Mouse (Mus musculus): ENCODE data around the gene Rsrc1.

The Rsrc1 gene

DNA sequence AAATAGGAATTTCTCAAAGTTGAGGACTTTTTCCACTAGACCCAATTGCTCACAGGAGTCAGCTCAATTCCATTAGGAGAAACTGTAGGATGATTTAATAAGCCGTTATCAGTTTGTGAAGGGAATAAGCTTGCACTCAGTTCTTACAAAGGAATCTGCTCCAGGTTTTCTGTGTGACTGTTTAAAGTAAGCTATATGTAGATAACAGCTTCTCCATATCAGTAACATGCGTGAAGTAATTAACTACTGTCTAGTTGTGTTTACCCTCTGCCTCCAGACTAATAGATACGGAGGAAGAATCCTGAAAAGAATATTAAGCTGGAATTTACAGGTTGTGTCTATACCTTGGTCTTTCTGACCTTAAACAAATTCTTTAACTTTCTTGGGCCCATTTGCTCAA lies 299.1 kb downstream of the Rsrc1 start:
- ATAC-seq (ENCODE audit: low TSS enrichment) = no peak

GRCm38 (mm10) chr3:67284039-67284438 lies 302.8 kb downstream of the Rsrc1 start:
- no peak for ATAC-seq (ENCODE audit: low TSS enrichment)

GRCm38 (mm10) chr3:67284848-67285247 lies 303.7 kb downstream of the Rsrc1 start:
- no peak for ATAC-seq (ENCODE audit: low TSS enrichment)

DNA sequence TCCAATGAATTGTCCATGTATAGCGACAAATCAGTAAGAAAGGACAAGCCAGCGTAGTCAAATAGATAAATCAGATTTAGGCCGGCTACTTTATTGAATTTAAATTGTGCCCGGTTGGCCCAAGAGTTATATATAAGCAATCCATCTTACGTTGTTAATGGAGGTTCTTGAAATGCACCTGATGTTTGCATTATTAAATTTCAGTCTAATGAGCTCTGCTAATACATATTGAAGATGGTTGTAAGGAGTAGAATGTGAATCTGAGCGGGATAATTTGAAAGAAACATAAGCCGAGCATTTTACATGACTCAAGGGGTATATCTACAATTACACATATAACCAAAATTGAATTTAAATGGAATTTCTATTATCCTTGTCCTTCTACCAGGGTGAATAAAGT lies 307.5 kb downstream of the Rsrc1 start:
- no peak for ATAC-seq (ENCODE audit: low TSS enrichment)

- no peak for ATAC-seq (ENCODE audit: low TSS enrichment)
These were observed 308.3 kb downstream of the Rsrc1 start for GRCm38 (mm10) chr3:67289482-67289881.

- ATAC-seq (ENCODE audit: low TSS enrichment) = no peak
These were observed 327.5 kb downstream of the Rsrc1 start for GRCm38 (mm10) chr3:67308725-67309124.

- no peak for ATAC-seq (ENCODE audit: low TSS enrichment)
These were observed 328.6 kb downstream of the Rsrc1 start for GRCm38 (mm10) chr3:67309644-67310311.

- no peak for ATAC-seq (ENCODE audit: low TSS enrichment)
These were observed 330.2 kb downstream of the Rsrc1 start for GRCm38 (mm10) chr3:67311436-67311835.

DNA sequence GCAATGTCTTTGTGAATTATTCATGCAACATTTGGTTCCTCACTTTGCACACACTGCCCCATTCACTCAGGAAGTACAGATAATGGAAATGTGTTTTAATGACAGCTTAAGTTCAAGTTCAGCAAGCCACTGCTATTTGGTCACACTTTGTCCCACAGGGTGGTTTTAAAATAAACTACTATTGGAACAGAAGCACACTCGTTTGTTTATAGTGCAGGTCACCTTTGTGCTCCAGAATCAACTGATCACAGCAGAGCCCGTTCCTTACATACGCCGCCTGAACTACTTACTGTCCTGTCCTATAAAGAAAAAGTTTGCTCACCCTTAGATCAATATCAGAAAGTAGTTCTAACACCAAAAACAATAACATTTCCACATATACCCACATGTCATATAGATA lies 341.2 kb downstream of the Rsrc1 start:
- ATAC-seq (ENCODE audit: low TSS enrichment) = no peak

DNA sequence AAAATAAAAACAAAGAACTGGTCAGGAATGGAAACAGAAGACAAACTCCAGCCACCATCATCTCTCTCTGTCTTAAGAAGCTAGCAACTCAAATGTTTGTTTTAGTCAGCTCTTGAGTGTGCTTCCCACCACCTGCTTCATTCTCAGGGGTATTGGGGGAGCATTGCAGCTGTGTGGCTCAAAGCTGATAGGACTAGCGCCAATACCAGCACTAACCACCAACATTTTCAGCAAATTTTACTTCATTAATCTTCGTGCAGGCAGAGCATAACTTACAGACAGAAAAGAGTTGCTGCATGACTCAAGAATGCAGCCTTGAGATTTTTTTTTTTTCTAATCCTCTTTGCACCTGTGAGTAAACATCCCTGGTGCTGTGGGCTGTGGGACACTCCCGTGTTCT lies 358.4 kb downstream of the Rsrc1 start:
- ATAC-seq (ENCODE audit: low TSS enrichment) = no peak

GRCm38 (mm10) chr3:67340921-67341320 lies 359.7 kb downstream of the Rsrc1 start:
- no peak for ATAC-seq (ENCODE audit: low TSS enrichment)

- no peak for ATAC-seq (ENCODE audit: low TSS enrichment)
These were observed 361.9 kb downstream of the Rsrc1 start for GRCm38 (mm10) chr3:67343004-67343662.

DNA sequence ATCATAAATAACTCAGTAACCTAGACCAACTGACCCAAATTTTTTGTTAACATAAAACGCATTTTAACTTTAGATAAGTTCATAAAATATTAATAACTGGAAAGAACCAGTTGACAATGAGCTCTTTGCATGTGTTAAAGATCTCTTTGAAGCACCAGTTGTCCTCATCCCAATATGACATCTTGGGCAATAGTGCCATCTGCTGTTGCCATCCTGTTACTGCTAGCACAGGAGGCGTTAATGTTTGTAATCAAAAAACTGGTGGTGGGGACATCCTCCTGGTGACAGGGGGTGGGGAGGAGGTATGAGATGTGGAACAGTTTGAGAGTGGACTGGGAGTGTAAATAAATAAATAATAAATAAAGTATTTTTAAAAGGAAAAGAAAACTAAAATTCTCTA lies 363.4 kb downstream of the Rsrc1 start:
- no peak for ATAC-seq (ENCODE audit: low TSS enrichment)

DNA sequence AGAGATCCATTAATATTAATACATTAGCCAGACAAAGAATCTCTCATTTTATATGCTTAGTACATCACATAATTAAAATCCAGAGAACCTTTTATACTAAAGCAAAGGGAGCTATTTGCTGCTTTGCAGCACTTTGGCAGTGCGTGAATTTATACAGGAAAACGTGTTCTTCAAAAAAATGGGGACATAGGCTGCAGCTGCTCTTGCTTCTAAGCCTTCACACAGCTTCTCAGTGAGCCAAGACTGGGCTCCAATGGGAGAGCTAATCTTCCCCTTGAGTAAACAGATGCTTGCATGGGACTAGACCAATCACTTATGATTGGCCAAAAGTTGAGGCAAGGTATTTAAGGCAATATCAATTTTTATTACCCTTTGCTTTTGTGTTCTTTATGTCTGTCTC lies 365.5 kb downstream of the Rsrc1 start:
- ATAC-seq (ENCODE audit: low TSS enrichment) = no peak

DNA sequence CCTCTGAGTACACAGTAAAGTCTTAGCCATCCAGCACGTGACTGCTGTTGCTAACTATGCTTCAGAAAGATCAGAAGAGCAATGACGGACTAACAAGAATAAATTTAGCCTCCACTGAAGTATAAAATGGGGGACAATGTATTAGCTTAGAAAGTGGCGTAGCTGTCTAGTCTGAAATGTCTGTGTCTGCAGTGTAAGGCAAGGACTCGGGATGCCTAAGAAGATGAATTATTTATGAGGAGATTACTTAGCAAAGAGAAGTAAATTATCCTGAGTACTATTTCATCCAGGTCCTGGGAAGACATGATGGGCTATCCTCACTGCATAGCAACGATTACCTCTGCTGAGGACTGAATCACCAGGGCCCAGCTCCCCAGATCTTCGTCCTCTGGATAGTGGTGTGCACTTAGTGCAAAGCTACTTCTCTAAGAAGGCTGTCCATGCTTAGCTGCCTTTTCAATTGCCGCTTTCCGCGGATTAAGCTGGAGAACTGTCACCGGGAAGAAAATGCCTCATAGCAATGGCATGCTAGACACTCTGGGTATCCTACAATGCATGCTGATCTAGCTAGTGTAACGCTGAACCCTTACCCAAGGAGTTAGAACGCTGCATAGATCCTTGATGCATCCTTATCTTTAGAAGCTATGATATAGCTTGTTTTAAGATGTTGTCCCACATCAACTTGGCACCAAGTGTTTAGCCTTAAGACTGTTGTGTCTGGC lies 370.4 kb downstream of the Rsrc1 start:
- no peak for ATAC-seq (ENCODE audit: low TSS enrichment)

- ATAC-seq (ENCODE audit: low TSS enrichment) = 0 out of 2 replicates have a peak, but pooled peaks have one; percentile 70
These were observed 371.1 kb downstream of the Rsrc1 start for GRCm38 (mm10) chr3:67352128-67352762.

DNA sequence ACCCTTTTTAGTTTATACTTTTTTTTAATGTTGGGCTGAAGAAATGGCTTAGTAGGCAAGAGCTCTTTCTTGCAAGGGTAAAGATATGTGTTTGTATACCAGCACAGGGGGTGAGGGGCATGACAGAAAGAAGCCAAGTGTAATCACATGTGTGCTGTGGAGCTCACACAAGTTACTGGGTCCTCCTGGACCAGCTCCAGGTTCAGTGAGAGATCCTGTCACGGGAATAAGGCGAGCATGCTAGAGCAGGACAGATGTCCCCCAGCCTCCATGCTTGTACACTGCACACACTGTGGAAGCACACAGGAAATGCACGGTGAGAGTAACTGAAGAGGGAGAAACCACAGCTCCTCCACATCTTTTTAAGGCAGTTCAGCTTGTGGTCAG lies 371.6 kb downstream of the Rsrc1 start:
- no peak for ATAC-seq (ENCODE audit: low TSS enrichment)

DNA sequence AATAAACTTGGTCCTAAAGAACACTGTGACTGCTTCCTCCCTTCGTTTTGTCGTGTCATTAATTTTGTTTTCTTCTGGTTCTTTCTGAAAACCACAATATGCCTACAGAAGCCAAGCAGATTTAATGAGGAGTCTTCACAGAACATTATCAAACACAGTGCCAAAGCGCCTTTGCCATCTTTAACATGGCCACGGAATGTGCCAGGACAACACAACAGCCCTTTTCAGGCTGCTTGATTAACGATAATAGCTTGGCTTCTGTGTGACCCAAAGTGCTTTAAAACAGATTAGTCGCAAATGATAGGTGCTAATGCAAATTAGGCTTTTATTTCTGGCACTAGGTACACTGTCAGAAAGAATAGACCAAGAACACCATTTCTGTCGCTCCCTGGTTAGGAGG lies 377.2 kb downstream of the Rsrc1 start:
- no peak for ATAC-seq (ENCODE audit: low TSS enrichment)

DNA sequence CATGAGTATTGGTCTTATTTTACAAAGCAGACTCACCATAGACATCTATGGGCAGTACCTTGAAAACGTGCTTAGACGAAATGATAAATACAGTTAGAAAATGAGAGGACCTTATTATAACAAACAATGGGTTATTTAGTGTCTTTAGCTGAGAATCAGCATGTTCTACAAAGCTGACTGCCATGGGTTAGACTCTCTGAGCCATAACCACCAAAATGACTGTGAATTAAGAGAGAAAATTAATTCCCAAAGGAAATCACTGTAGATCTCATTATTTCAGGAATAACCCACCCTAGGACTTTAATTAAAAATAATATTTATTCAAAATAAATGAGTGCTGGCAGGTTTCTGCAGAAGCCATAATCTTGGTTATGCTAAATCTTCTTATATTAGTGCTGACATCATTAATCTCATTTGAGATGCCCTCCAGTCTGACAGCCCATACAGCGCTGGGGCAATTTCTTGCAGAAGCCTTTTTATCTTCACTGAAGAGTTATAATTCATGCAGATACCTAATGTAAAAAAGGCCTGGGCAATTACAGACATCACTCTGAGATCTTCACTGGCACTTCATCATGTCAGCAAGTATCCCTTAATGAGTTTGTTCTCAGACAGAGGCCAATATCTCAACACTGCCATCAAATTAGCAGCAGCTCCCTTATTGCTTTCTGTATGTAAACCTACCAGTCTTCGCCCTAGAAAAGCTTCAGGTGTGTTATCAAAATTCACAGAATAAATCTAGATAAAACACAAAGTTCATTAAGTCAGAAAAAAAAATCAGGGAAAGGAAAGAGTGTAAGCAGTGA lies 385.1 kb downstream of the Rsrc1 start:
- ATAC-seq (ENCODE audit: low TSS enrichment) = no peak

DNA sequence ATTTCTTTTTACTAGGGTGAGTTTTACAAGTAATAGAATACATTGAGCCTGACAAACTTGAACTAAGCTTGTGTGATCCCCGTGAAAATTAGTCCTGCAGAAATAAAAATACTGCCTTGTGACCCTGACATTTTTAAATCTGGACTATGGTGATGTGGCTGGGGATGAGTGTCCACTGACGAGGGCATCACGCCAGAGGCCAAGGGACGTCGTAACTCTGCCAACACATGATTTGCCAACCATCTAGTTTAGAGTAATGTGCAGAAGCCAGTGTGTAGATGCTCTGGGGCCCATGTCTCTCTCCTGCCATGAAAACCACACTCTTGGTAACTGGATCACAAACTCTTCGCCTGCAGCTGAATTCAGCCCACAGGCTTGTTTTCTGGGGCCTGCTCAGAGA lies 386.3 kb downstream of the Rsrc1 start:
- no peak for ATAC-seq (ENCODE audit: low TSS enrichment)

GRCm38 (mm10) chr3:67369407-67370079 lies 388.4 kb downstream of the Rsrc1 start:
- no peak for ATAC-seq (ENCODE audit: low TSS enrichment)
